Mouse (Mus musculus): ENCODE results near the gene Thyn1.

Thyn1 gene

GRCm38 (mm10) chr9:27030763-27031100 lies 31.2 kb downstream of the Thyn1 start:
- no peak for DNase-seq

DNA sequence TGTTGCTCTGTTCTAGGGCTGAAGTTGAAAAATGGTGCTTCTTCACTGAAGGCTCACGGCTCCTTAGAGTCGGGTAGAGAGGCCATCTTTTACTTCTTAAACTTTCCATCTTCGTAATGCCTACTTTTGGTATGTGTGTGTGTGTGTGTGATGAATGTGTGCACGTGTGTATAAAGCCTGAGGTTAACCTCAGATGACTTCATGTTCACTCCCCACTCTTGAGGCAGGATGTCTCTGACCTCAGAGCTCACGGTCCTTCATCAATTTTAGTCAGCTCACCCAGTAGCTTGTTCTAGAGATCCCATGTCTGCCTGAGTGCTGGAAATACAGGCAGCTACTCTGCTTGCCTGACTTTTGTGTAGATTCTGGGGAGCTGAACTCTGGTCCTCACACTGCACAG lies 44.4 kb downstream of the Thyn1 start:
- no peak for DNase-seq

- no peak for DNase-seq
These were observed 50.0 kb downstream of the Thyn1 start for GRCm38 (mm10) chr9:27049492-27049891.
